Mouse (Mus musculus) gastrocnemius, adult 2 months (tissue): ENCODE measurements around the gene Psen2. TPM values are rescaled to one million over a fixed set of nuclear protein-coding genes. Genes with fewer than 3 reads are reported as not detected.

Experiments used
- DNase-seq: peaks from one replicate; pipeline ENCODE4 v3.0.0; 2022
- H3K27ac ChIP-seq: fragments of 200-600 bp; 2 replicates; pipeline ENCODE4 v1.8.1; 2022; ENCODE audit warnings: mild to moderate bottlenecking
- H3K4me3 ChIP-seq: fragments of 200-600 bp; 2 replicates; pipeline ENCODE4 v1.8.1; 2022; ENCODE audit warnings: mild to moderate bottlenecking, moderate library complexity
- CTCF ChIP-seq: fragments of 200-600 bp; IDR thresholded peaks from 2 replicates; pipeline ENCODE4 v1.8.1; 2022; ENCODE audit warnings: antibody characterized with exemption, mild to moderate bottlenecking, moderate library complexity
- intact Hi-C: fragments of 180-260 bp; cut with DNase I; formaldehyde crosslinking; loops from one replicate; pipeline ENCODE4 v1.15.1; 2025
- total RNA-seq, 2 experiments: library from RNA; stranded (reverse); gene quantifications; 2 replicates each; pipeline ENCODE4 v1.2.3; 2021

The Psen2 gene
- total RNA-seq, 2 experiments from 2014 or later: 7.8 to 9.5 TPM

DNA sequence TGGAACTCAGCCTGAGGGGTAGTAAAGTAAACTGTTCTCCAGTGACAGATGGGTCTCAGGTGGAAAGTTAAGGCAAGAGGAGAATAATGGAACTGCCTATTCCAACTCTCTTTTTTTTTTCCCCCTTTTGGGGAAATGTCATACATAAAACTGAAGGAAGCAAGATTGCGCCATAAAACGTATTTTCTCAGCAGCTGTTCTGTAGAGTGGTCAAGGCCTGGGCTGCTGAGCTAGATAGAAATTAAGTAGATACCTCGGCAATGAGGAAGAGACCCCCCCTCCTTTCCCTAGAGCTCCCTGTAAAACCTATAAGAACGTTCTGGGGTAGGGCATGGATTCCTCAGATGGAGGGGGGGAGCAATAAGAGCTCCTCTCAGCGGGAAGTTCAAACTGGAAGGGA, 26.6 kb upstream of the Psen2 start:
- intact Hi-C loops: no loop called here
- H3K4me3 ChIP-seq: no peak overlapping the region
- no peak for DNase-seq
- TF ChIP-seq CTCF: no peak
- no peak overlapping the region for H3K27ac ChIP-seq

- no peak for DNase-seq
- no peak overlapping the region for H3K4me3 ChIP-seq
- H3K27ac ChIP-seq: no peak overlapping the region
- no peak for TF ChIP-seq CTCF
- intact Hi-C loops: no loop called here
These were observed 25.7 kb upstream of the Psen2 start for GRCm38 (mm10) chr1:180288872-180289468.

DNA sequence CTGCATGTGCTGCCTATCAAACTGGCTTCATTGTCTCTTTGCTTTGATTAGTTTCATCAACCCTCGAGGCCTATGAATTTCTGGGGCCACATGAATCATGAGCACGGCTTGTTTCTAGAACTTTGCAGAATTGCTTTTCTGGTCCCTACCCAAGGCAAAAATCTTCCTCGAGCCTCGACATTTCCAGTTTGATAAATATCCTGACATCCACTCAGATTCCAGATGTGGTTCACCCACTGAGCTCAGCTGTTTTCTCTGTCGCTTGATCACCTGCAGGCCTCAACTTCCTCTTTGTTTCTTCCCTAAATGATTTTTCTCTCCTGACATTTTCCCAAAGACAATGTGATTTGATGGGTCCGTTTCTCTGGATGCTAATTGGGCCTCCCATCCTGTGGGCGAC, 25.0 kb upstream of the Psen2 start:
- intact Hi-C loops: no loop called here
- no peak for TF ChIP-seq CTCF
- DNase-seq: no peak
- H3K4me3 ChIP-seq: no peak overlapping the region
- no peak overlapping the region for H3K27ac ChIP-seq

DNA sequence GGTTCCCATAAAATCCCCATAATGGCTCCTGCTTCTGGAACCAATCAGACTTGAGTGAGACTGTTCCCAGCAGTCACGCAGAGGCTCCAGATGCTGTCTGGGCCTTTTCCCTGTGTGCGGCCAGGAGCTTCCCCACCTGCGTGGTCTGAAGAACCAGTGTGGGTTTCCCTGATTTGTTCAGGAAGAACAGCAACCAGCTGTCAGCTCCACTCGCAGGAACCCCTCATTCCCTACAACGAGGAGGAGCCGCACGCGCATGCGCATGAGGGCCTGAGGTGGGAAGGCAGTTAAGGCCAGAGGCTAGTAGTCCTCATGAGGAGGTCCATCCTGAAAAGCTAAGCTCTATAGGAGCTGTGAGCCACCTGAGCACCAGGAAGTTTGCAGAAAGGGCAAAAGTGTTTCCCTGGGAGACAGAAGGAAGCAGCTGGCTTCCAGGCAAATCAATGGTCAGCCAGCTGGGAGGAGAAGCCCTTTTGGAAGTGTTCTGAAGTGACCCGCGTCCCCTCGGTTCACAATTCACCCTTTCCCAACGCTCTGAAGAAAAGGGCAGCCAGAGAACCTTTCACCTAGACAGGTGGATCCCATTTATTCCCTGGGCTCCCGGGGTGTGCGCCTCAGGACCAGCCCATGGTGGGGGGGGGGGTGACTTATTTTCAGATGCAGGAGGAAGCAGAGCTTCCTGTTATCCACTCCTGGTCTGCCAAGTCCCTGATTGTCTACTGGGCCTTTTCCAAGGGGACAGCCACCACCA, 23.0 kb upstream of the Psen2 start:
- Histone ChIP-seq H3K27ac (peak overlapping the region; percentile 77), H3K4me3 (peak overlapping the region; percentile 44)
- no peak for TF ChIP-seq CTCF
- intact Hi-C loops: no loop called here
- DNase-seq: peak; percentile 56

- DNase-seq: no peak
- intact Hi-C loops: no loop called here
- Histone ChIP-seq H3K4me3 (no peak overlapping the region), H3K27ac (peak overlapping the region; percentile 46; the same call in 1 of the 2 replicates)
- peak; percentile 6; the same call in 1 of the 2 replicates for TF ChIP-seq CTCF
These were observed 20.9 kb upstream of the Psen2 start for GRCm38 (mm10) chr1:180283813-180284768.

GRCm38 (mm10) chr1:180282581-180282980, 19.3 kb upstream of the Psen2 start:
- Histone ChIP-seq H3K4me3 (no peak overlapping the region), H3K27ac (no peak overlapping the region)
- TF ChIP-seq CTCF: no peak
- intact Hi-C loops: no loop called here
- no peak for DNase-seq

- H3K4me3 ChIP-seq: peak overlapping the region; percentile 50
- no peak for TF ChIP-seq CTCF
- peak; percentile 54 for DNase-seq
- H3K27ac ChIP-seq: peak overlapping the region; percentile 74
- intact Hi-C loops: no loop called here
These were observed 16.4 kb upstream of the Psen2 start for GRCm38 (mm10) chr1:180279648-180280047.

DNA sequence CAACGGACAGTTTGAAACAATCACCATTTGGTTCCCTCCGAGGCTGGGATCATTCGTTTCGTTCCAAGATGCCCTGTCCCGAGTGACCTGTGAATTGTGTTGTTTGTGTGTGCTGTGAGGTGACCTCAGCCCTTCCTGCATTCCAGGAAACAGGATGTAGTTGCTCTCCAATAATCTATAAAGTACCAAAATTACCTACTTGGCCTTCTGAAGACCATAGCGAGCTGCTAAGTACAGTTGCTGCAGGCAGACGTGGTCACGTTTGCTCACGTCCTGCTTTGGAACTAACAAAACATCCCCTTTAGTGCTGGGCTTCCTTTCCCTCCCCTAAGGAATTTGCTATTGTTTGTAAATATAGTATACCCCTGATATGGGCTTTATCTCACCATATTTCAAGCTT, 14.3 kb upstream of the Psen2 start:
- Histone ChIP-seq H3K27ac (peak overlapping the region; percentile 77), H3K4me3 (no peak overlapping the region)
- intact Hi-C loops: no loop called here
- no peak for DNase-seq
- no peak for TF ChIP-seq CTCF

DNA sequence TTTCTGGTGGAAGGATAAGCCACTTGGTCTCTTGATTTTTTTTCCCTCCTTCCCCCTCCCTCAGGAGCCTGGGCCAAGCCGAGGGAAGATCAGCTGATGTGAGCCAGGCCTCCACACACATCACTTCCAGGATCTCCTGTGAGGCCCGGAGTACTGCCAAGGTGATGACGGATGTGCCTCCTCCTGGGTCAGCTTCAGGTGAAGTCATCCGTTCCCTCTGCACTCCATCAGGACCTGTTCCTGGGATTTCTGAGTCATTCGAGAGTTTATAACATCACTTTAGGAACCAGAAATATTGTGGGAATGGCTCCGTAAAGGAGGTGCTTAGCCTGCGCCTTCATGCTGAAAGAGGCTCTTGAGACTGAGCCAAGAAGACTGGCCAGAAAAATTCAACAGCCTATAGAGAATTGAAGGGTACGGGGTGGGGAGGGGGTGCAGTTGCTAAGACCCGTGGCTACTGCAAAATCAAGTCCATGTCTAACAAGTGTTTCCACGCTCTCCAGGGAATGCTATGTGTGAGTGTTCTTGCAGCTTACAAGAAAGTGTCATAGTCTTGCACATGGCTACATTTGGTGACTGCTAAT, 11.6 kb upstream of the Psen2 start:
- H3K4me3 ChIP-seq: no peak overlapping the region
- peak; percentile 55 for DNase-seq
- H3K27ac ChIP-seq: peak overlapping the region; percentile 51
- intact Hi-C loops: loop anchor here (1.0 kb wide), 1 partner anchor 54 kb away; no protein-coding TSS in a partner anchor
- TF ChIP-seq CTCF: no peak

DNA sequence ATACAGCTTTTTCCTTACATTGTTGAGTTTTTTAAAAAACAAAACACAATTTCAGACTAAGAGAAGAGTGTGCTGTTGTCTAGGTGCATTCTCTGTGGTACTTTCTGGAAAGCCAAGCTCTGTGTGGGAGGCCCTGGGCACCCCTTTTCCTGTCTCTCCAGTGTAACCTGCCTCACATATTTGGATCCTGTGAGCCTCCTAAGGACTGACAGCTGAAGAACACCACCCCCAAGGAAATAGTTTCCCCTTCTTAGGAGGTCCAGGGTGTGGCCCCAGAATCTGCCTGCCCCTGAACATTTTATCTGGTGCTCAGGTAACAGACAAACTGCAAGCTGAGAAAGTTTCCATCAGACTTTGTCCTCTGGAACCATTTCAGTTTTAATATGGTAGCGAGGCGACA, 5.8 kb upstream of the Psen2 start:
- no peak for DNase-seq
- intact Hi-C loops: loop anchor here (2.0 to 5.0 kb wide), 2 partner anchors 154 to 213 kb away; partner anchors contain the start of gene Stum
- TF ChIP-seq CTCF: no peak
- H3K27ac ChIP-seq: peak overlapping the region; percentile 71
- H3K4me3 ChIP-seq: no peak overlapping the region

DNA sequence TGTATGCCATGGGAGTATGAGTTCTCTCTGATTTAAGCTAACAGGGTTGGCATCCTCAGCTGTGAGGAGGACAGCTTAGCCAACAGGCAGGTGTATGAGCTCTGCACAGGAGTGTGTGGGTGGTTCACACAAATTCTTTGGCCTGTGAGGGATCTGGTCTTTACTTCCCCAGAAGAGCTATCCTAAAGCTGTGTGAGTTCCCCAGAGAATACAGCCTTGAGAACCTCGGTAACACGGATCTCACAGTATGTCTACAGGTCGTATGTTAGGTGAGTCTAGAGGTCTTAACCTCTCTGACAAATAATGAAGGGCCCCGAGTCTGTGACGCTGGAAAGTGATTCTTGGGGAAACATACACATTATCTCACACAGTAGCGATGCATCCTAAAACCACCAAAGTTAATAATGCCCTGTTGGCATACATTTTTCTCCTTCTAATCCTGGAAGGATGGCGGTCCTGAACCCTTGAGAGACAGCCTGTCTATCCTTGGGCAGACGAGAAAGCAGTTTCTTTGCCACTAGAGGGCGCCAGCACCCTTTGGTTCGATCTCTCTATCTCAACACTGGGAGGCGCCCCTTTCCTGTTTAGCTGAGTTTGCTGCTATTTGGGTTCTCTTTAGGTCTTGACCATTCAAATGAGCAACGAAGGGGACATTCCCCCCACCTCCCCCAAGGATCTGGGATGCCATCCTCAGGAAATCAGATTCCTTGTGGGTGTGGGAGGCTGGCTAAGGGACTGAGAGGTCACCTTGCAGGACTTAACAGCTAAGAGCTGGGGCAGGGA, 5.2 kb upstream of the Psen2 start:
- DNase-seq: peak; percentile 91
- TF ChIP-seq CTCF: peak; percentile 99
- no peak overlapping the region for H3K4me3 ChIP-seq
- peak overlapping the region; percentile 71 for H3K27ac ChIP-seq
- intact Hi-C loops: loop anchor here (1.0 to 5.0 kb wide), 3 partner anchors 139 to 214 kb away; partner anchors contain the start of gene Stum
